Mouse (Mus musculus) hindbrain, embryonic 10.5 days (tissue): ENCODE data around the gene Oog4. TPM values are rescaled to one million over a fixed set of nuclear protein-coding genes. Genes with fewer than 3 reads are reported as not detected.
"Not testable (repeated sequence)": the region's sequence is repeated elsewhere in the genome, so short reads cannot be mapped to it uniquely, and the experiment has no call there.

Experiments
- DNase-seq: peaks from one replicate; pipeline ENCODE4 v3.0.0-alpha.2; 2017; ENCODE audit warnings: low spot score
- H3K27ac ChIP-seq: fragments of 300-500 bp; sonication (generic); 2 replicates; pipeline ENCODE4 v1.5.1; 2016; ENCODE audit warnings: mild to moderate bottlenecking, moderate library complexity
- H3K27me3 ChIP-seq: fragments of 300-500 bp; sonication (generic); 2 replicates; pipeline ENCODE4 v1.6.1; 2016; ENCODE audit warnings: mild to moderate bottlenecking; ENCODE audit not compliant: poor library complexity, insufficient read depth, severe bottlenecking
- H3K36me3 ChIP-seq: fragments of 300-500 bp; sonication (generic); 2 replicates; pipeline ENCODE4 v1.6.1; 2016; ENCODE audit warnings: mild to moderate bottlenecking, moderate library complexity
- H3K4me1 ChIP-seq: fragments of 300-500 bp; sonication (generic); replicated peaks from 2 replicates; pipeline ENCODE4 v1.6.1; 2016; ENCODE audit warnings: mild to moderate bottlenecking
- H3K4me3 ChIP-seq: fragments of 300-500 bp; sonication (generic); 2 replicates; pipeline ENCODE4 v1.5.1; 2016; ENCODE audit warnings: mild to moderate bottlenecking, moderate library complexity
- H3K9me3 ChIP-seq: fragments of 300-500 bp; sonication (generic); 2 replicates; pipeline ENCODE4 v1.6.1; 2016; ENCODE audit warnings: mild to moderate bottlenecking, moderate library complexity
- WGBS: fragments of 180-500 bp; shearing (Covaris S2); methylation state at CpG from one replicate; pipeline ENCODE4 v1.1.7; 2016; 5-methylcytosine and 5-hydroxymethylcytosine counted together
- polyA plus RNA-seq: library from polyadenylated mRNA; unstranded; fragments of >200 nt; fragmentation: Nextera tagmentation; extraction: Ambion mirVana; gene quantifications from 2 replicates; pipeline ENCODE4 v1.2.1, GENCODE M21; 2016

Gene Oog4
- not detected in 2 replicates for polyA plus RNA-seq

DNA sequence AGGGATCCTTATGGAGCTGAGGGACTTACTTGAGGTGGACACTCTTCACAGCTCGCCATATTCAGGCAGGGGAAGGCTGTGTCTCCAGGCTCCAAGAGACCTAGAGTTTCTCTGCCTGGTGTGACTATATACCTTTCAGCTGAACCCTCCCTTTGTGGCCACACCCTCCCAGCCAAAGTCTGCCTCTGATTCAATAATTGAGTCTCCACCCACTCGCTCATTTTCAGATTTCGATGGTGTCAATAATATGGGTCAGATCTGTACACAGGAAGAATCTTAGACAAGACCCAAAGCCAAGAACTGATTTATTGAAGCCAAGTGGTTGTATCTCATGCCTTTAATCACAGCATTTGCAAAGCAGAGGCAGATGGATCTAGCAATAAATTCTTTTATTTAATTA, at the start of gene Oog4:
Gene Oog4 (minus strand): TSS at position 101 of the 400 bp plus-strand sequence.
- Histone ChIP-seq H3K27ac (no peak within 1 kb of the TSS), H3K4me3 (no peak within 1 kb of the TSS), H3K9me3 (0 out of 2 replicates have a peak, but pooled peaks cover 3% of the 10 kb centered on the region), H3K36me3 (no peaks in the 10 kb centered on the region), H3K4me1 (no peaks in the 10 kb centered on the region), H3K27me3 (no peaks in the 10 kb centered on the region)
- WGBS: 85% methylated on average over 3 of the region's 3 CpGs
- no peak for DNase-seq

DNA sequence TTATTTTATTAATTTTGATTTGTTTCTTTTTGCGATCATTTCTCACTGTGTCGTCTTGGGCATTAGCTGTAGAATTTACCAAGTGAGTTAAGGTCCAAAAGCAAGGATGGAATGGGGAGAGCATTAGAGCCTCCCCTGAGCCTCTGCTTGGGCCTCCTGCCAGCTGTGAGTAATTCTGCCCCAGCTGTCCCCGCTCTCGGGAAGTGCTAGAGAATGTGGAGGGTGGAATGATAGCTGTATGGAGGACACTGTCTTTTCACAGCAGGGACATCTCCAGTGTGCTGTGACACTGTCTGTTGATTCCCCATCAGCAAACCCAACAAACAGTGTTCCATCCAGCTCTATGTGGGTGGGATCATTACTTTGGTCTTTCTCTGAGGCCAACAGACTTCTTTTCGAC, 23.4 kb downstream of the Oog4 start:
- not testable (repeated sequence) for H3K27me3 ChIP-seq, DNase-seq, H3K4me1 ChIP-seq, H3K4me3 ChIP-seq, H3K27ac ChIP-seq, H3K9me3 ChIP-seq
- peaks cover 12% of the 10 kb centered on the region; the same call in 1 of the 2 replicates for H3K36me3 ChIP-seq
- WGBS: 73% methylated on average over 5 of the region's 5 CpGs

DNA sequence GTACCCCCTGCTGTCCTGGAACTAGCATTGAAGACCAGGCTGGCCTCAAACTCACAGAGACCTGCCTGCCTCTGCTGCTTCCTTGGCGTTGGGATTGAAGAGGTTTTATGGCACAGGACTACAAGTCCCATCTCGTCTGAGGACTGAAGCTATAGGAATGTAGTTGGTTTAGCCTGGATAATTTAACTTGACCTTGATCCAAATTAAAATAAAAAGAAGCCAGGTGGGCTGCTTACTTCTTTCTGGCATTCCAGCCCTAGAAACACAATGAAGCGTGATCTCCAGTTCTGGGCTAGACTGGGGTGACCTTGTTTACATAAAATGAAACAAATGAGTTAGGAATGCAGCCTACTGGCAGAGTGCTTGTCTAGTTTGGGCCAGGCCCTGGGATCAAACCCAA, 36.0 kb downstream of the Oog4 start:
- Histone ChIP-seq H3K4me3 (no peak overlapping the region), H3K27ac (no peak overlapping the region), H3K36me3 (peaks cover 52% of the 10 kb centered on the region), H3K4me1 (peaks cover 6% of the 10 kb centered on the region), H3K9me3 (peaks cover 6% of the 10 kb centered on the region), H3K27me3 (no peaks in the 10 kb centered on the region)
- 94% methylated on average over 3 of the region's 3 CpGs for WGBS
- DNase-seq: no peak

DNA sequence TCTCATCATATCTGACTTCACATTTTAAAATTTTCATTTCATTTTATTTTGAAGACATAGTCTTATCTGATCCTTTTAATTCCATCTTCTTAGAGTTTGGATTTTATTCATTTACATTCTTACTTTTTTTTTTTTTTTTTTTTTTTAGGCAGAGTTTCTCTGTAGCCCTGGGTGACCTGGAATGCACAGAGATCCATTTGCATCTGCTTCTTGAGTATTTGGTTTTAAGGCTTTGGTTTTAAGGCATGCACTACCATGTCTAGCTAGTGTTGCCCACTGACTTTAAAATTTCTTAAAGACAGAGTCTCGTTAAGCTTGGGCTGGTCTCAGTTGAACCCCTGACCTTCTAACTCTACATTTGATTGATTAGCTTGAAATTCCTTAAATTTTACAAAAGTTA, 36.5 kb downstream of the Oog4 start:
- Histone ChIP-seq H3K27me3 (no peaks in the 10 kb centered on the region), H3K4me1 (peaks cover 6% of the 10 kb centered on the region), H3K36me3 (peaks cover 47% of the 10 kb centered on the region), H3K9me3 (peaks cover 6% of the 10 kb centered on the region), H3K27ac (no peak overlapping the region), H3K4me3 (peak overlapping the region; percentile 53)
- no peak for DNase-seq
- WGBS: 97% methylated on average over 1 of the region's 1 CpGs

DNA sequence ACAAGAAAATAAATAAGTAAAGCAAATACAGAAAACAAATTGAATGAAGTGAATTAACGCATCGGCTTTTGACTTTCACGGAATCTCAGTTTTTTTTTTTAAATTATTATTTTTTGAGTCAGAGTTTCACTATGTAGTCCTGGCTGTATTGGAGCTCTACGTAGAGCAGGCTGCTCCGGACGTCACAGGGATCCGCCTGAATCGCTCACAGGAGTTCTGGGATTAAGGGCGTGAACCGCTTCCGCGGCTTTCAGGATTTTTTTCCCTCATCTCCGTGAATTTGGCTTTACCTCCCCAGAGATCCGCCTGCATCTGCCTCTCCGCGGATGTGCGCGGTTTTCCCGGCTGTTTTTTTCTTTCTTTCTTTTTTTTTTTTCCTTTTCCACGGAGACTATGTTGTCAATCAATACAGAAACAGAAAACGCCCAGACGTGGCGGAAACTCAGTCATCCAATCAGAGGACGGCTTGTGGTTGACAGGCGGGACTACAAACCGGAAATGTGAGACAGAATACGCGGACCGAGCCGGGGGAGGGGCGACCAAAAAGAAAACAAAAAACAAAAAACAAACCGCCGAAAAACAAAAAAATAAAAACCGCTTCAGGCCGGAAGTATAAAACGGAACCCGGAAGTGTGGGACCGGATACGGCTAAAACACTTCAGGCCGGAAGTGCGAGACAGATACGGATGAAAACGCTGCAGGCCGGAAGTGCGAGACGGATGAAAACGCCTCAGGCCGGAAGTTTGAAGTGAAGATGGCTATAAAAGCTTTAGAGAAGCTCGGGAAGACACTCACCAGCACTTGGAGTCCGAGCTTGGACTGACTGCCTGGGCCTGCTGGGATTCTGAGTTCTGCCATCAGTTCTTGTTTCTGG, 37.7 kb downstream of the Oog4 start, which contains the start of gene Pramef8:
Gene Pramef8 (plus strand): TSS at position 208 of the 874 bp plus-strand sequence.
- H3K27ac ChIP-seq: peak within 1 kb of the TSS; percentile 84
- no peaks in the 10 kb centered on the region for H3K27me3 ChIP-seq
- under 1% methylated on average over 50 of the region's 50 CpGs for WGBS
- H3K36me3 ChIP-seq: peaks cover 35% of the 10 kb centered on the region
- peak; percentile 91 for DNase-seq
- H3K4me3 ChIP-seq: peak within 1 kb of the TSS; percentile 53
- peaks cover 6% of the 10 kb centered on the region for H3K4me1 ChIP-seq
- peaks cover 6% of the 10 kb centered on the region for H3K9me3 ChIP-seq

DNA sequence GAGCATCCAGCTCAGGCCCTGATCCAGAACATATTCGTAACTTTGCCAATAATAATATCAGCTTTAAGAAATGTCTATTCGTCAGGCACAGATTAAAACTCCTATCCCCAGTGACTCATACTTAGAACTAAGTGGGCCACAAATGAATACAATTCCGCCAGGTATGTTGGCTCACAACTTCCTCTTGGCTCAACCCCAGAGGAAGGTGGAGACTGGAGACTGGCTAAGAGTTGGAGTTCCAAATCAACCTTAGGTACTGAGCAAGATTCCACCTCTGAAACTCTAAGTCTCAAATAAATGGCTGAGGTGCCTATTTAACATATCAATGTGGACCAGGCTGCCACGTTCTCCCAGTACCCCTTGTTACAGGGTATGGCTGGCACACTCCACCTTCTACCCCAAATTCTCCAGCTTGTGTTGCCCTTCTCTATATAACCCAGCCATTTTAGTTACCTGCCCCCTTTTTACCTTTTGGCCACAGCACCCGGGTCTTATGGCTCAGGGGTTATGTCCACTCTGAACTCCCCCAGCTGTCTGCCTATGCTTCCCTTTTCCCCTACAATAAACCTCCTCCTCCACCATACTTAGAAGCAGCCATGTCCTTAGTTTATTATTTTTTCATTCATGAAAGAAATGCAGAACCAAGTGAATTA, 38.4 kb downstream of the Oog4 start:
- Histone ChIP-seq H3K27ac (peak overlapping the region; percentile 84), H3K36me3 (peaks cover 27% of the 10 kb centered on the region), H3K4me3 (peak overlapping the region; percentile 53), H3K9me3 (peaks cover 6% of the 10 kb centered on the region), H3K27me3 (no peaks in the 10 kb centered on the region), H3K4me1 (peaks cover 6% of the 10 kb centered on the region)
- 75% methylated on average over 5 of the region's 5 CpGs for WGBS
- DNase-seq: no peak

DNA sequence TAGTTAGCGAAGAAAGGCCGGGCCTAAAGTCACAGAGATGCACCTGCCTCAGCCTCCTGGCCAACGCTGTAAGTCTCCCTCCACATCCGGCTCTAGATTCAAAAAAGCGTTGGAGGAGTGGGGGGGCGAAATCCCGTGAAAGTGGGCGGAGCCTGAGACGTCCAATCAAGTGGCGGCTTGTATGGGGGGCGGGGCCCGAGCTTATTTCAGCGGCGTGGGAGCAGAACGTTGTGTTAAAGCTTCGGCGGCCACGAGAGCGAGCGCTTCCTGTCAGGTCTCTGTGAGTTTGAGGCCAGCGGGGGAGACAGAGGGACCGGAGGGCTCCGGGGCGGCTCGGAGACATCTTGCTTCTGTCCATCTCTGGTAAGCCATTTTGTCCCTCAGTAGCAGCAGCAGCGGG, 55.9 kb downstream of the Oog4 start, which contains the start of gene Pramel1:
Gene Pramel1 (plus strand): TSS at position 248 of the 400 bp plus-strand sequence.
- H3K27me3 ChIP-seq: peaks cover 4% of the 10 kb centered on the region; the same call in 1 of the 2 replicates
- no peak for DNase-seq
- H3K27ac ChIP-seq: no peak within 1 kb of the TSS
- no peak within 1 kb of the TSS for H3K4me3 ChIP-seq
- WGBS: 76% methylated on average over 26 of the region's 26 CpGs
- no peaks in the 10 kb centered on the region for H3K4me1 ChIP-seq
- H3K9me3 ChIP-seq: peaks cover 5% of the 10 kb centered on the region; the same call in 1 of the 2 replicates
- H3K36me3 ChIP-seq: no peaks in the 10 kb centered on the region

DNA sequence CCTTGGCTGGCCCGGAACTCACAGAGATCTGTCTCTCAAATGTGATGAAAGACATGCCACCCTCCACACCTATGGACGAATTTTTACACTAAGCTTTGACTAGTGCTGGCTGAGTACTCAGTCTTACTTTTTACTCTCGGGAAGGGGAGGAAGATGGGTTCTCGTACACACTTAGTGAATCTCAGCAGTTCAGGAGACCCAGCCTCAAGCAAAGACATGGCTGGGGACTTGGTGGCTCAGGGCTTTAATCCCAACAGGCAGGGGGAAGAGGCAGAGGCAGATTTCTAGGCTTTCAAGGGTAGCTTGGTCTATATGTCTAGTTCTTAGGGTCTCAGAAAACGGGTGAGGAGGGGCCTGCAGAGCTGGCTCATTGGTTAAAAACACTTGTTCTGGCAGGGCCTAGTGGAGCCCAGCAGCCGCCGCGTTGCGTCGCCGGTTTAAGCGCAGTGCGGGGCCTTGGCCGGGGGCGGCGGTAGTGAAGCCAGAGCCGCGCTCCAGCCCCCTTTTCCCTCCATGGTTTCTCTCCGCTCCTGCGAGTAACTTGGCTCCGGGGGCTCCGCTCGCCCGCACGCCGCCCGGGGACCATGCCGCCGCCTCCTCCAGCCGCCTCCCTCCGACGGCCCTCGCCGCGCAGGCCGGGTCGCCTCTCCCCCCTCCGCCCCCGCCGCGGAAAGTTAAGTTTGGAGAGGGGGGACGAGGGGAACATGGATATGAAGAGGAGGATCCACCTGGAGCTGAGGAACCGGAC, 61.0 kb downstream of the Oog4 start:
- Histone ChIP-seq H3K9me3 (peaks cover 3% of the 10 kb centered on the region; the same call in 1 of the 2 replicates), H3K27ac (peak overlapping the region; percentile 71), H3K4me3 (peak overlapping the region; percentile 46), H3K27me3 (peaks cover 4% of the 10 kb centered on the region; the same call in 1 of the 2 replicates), H3K4me1 (no peaks in the 10 kb centered on the region), H3K36me3 (no peaks in the 10 kb centered on the region)
- peak; percentile 78 for DNase-seq
- WGBS: 8% methylated on average over 43 of the region's 43 CpGs

Other genes with a start within 250 kb of the Oog4 start
- 14.4 and 15.9 TPM in 2 replicates for gene Prdm2, start 237.3 kb downstream of the Oog4 start, polyA plus RNA-seq
- 85.2 and 113 TPM in 2 replicates for gene Pdpn, start 150.8 kb downstream of the Oog4 start, polyA plus RNA-seq
- 0.14 and 0.18 TPM in 2 replicates for gene Lrrc38, start 100.6 kb downstream of the Oog4 start, polyA plus RNA-seq
- not detected in 2 replicates for gene Pramel1, start 55.9 kb downstream of the Oog4 start, polyA plus RNA-seq
- gene Pramef8, start 37.9 kb downstream of the Oog4 start, polyA plus RNA-seq: 18.2 and 21.9 TPM in 2 replicates
- not detected in 2 replicates for gene Gm13043, start 61.0 kb upstream of the Oog4 start, polyA plus RNA-seq
- not detected in 2 replicates for gene Gm13040, start 85.6 kb upstream of the Oog4 start, polyA plus RNA-seq
- gene BC080695, start 101.4 kb upstream of the Oog4 start, polyA plus RNA-seq: not detected in 2 replicates
- gene Gm13057, start 101.4 kb upstream of the Oog4 start, polyA plus RNA-seq: not detected in 2 replicates
- gene Gm13083, start 164.7 kb upstream of the Oog4 start, polyA plus RNA-seq: not detected in 2 replicates
- not detected in 2 replicates for gene Gm13088, start 206.9 kb upstream of the Oog4 start, polyA plus RNA-seq